Mouse (Mus musculus) liver, embryonic 11.5 days (tissue): ENCODE measurements around the gene Cnih1. TPM values are rescaled to one million over a fixed set of nuclear protein-coding genes. Genes with fewer than 3 reads are reported as not detected.
"Not testable (repeated sequence)": the region's sequence is repeated elsewhere in the genome, so short reads cannot be mapped to it uniquely, and the experiment has no call there.

Experiments used
- ATAC-seq: fragments of 200-750 bp; cut with Nextera tagmentation; replicated peaks from 2 replicates; pipeline ENCODE4 v1.8.0; 2017; ENCODE audit warnings: moderate number of reproducible peaks, mild to moderate bottlenecking, moderate TSS enrichment, moderate library complexity; ENCODE audit not compliant: low FRiP score
- DNase-seq: peaks from one replicate; pipeline ENCODE4 v3.0.0-alpha.2; 2017; ENCODE audit warnings: low spot score
- H3K27ac ChIP-seq: fragments of 300-500 bp; sonication (generic); 2 replicates; pipeline ENCODE4 v1.5.1; 2014; ENCODE audit warnings: mild to moderate bottlenecking, low read depth, low read length, control low read depth
- H3K27me3 ChIP-seq: fragments of 300-500 bp; sonication (generic); replicated peaks from 2 replicates; pipeline ENCODE4 v1.6.1; 2014; ENCODE audit warnings: low read length, mixed read lengths; ENCODE audit not compliant: control insufficient read depth, insufficient read depth
- H3K36me3 ChIP-seq: fragments of 300-500 bp; sonication (generic); 2 replicates; pipeline ENCODE4 v1.6.1; 2014; ENCODE audit warnings: mild to moderate bottlenecking, low read length, moderate library complexity, mixed read lengths; ENCODE audit not compliant: control insufficient read depth, insufficient read depth
- H3K4me1 ChIP-seq: fragments of 300-500 bp; sonication (generic); replicated peaks from 2 replicates; pipeline ENCODE4 v1.6.1; 2014; ENCODE audit warnings: low read length, mixed read lengths; ENCODE audit not compliant: control insufficient read depth, insufficient read depth
- H3K4me2 ChIP-seq: fragments of 300-500 bp; sonication (generic); 2 replicates; pipeline ENCODE4 v1.6.1; 2014; ENCODE audit warnings: mild to moderate bottlenecking, control low read depth, moderate library complexity
- H3K4me3 ChIP-seq: fragments of 300-500 bp; sonication (generic); 2 replicates; pipeline ENCODE4 v1.5.1; 2014; ENCODE audit warnings: low read depth, low read length, control low read depth
- H3K9ac ChIP-seq: fragments of 300-500 bp; sonication (generic); 2 replicates; pipeline ENCODE4 v1.6.1; 2014; ENCODE audit warnings: low read depth, low read length, control low read depth
- H3K9me3 ChIP-seq: fragments of 300-500 bp; sonication (generic); 2 replicates; pipeline ENCODE4 v1.6.1; 2016; ENCODE audit warnings: low read length, inconsistent platforms, mixed read lengths; ENCODE audit not compliant: control insufficient read depth
- WGBS: fragments of 180-500 bp; shearing (Covaris S2); extraction: QIAGEN DNeasy Blood & Tissue Kit; methylation state at CpG from one replicate; pipeline ENCODE4 v1.1.7; 2014; 5-methylcytosine and 5-hydroxymethylcytosine counted together
- polyA plus RNA-seq: library from polyadenylated mRNA; unstranded; fragments of >200 nt; fragmentation: Nextera tagmentation; extraction: Ambion mirVana; gene quantifications from 2 replicates; pipeline ENCODE4 v1.2.1, GENCODE M21; 2014

Cnih1 gene
- polyA plus RNA-seq, 1 experiment from 2014 or later, result 165 TPM

DNA sequence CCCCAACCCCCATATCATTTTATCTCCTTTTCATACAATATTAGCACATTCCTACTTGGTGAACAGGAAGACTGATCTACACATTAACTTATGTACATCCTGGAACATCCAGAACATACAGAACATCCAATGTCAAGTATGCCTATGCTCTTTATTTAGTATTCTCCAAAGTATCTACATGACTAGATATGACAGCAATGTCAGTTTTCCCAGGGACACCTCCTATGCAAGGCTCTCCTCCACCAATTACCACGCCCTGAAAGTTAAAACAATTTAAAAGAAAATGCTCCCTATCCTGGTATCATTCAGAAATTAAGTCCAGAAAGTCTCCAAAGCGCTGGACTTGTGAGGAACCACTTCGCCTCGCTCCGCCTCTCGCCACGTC lies 28.2 kb downstream of the Cnih1 start:
- Histone ChIP-seq H3K4me1 (peaks cover 4% of the 10 kb centered on the region; the same call in 1 of the 2 replicates), H3K9me3 (no peaks in the 10 kb centered on the region), H3K36me3 (peaks cover 4% of the 10 kb centered on the region; the same call in 1 of the 2 replicates), H3K9ac (0 out of 2 replicates have a peak overlapping the region, but pooled peaks have one; percentile 16), H3K4me2 (peak overlapping the region; percentile 82), H3K4me3 (peak overlapping the region; percentile 79), H3K27me3 (no peaks in the 10 kb centered on the region), H3K27ac (no peak overlapping the region)
- 2% methylated on average over 7 of the region's 7 CpGs for whole genome bisulfite sequencing
- DNase-seq (no peak), ATAC-seq (no peak)

DNA sequence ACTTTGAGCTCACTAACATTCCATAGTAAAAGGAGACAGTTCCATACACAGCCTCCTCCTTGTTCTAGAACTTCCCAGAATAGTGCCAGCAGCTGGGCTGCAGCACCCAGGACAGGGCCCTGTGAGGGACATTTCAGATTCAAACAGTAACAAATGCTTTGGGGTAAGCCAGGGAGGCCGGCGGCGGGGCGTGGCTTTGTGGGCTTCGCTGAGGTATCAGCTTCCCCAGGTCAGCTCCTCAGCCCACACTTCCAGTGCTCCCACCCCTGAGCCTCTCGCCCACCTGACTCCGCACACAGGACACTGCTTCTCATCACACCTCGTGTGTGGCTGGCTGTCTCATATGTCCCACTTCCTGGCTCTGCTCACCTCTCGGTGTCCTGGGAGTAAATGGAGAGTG lies 30.5 kb downstream of the Cnih1 start:
- H3K27me3 ChIP-seq, result no peaks in the 10 kb centered on the region
- H3K36me3 ChIP-seq, result no peaks in the 10 kb centered on the region
- no peak for ATAC-seq
- no peaks in the 10 kb centered on the region for H3K9me3 ChIP-seq
- 54% methylated on average over 9 of the region's 9 CpGs for WGBS
- H3K4me1 ChIP-seq, result peaks cover 4% of the 10 kb centered on the region; the same call in 1 of the 2 replicates
- no peak overlapping the region for H3K27ac ChIP-seq
- no peak for DNase-seq
- no peak overlapping the region for H3K9ac ChIP-seq
- H3K4me3 ChIP-seq, result no peak overlapping the region
- H3K4me2 ChIP-seq, result no peak overlapping the region

DNA sequence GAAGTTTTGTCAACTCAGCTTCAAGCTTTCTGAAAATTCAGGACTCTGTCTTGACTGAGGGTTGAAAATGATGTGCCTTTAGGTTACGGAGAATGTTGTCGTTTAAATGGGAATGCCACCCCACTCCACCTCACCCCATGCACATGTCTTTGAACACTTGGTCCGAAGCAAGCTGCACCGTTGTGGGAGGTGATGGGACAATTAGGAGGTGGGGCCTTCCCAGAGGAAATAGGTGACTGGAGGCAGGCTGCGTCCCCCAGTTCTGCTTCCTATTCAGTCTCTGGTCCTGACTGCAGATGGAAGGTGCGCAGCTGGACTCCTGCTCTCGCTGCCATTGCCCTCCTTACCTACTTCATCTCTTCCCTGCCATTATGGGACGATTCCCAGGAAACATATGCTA lies 32.4 kb downstream of the Cnih1 start:
- Histone ChIP-seq H3K4me3 (no peak overlapping the region), H3K4me2 (no peak overlapping the region), H3K9ac (no peak overlapping the region), H3K27ac (no peak overlapping the region), H3K4me1 (no peaks in the 10 kb centered on the region; the same call in 1 of the 2 replicates), H3K9me3 (no peaks in the 10 kb centered on the region), H3K27me3 (no peaks in the 10 kb centered on the region), H3K36me3 (no peaks in the 10 kb centered on the region)
- 91% methylated on average over 8 of the region's 8 CpGs for WGBS
- ATAC-seq (no peak), DNase-seq (no peak)

DNA sequence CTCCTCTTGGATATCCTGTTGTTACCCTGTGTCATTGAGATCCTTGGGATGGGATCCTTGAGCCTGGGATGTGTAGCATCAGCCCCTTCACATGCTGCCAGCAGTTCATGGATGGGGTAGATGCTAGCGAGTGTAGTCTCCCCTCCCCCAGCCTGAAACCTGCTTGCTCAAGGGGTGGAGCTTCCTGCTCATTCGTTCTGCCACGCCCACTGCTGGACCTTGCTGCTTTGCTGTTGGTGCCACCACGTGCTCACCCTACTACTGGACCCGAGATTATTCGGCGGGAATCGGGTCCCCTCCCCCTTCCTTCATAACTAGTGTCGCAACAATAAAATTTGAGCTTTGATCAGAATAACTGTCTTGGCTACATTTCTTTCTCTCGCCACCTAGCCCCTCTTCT lies 33.8 kb downstream of the Cnih1 start:
- not testable (repeated sequence) for H3K27me3 ChIP-seq, H3K4me2 ChIP-seq, H3K27ac ChIP-seq, ATAC-seq, H3K9me3 ChIP-seq, DNase-seq, H3K4me1 ChIP-seq, H3K4me3 ChIP-seq, H3K9ac ChIP-seq, H3K36me3 ChIP-seq
- 51% methylated on average over 8 of the region's 10 CpGs for WGBS

DNA sequence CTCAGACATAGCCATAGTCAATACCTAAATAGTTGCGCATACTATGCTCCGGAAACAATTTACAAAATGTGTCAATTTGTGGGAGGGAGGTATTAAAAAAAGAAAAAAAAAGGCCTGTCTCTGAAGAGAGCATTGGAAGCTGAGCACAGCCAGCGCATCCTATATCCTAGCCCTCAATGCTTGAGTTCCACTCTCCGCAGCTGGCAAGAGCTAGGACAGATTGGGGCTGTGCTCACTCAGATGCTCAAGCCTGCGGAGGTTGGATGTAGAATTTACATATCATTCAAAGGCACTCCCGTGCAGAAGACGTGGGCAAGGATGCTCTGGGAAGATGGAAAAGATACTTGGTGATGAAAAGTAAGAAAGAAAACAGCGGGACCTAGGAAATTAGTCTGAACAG lies 42.8 kb downstream of the Cnih1 start:
- ATAC-seq, result no peak
- Histone ChIP-seq H3K9ac (no peak overlapping the region), H3K27me3 (no peaks in the 10 kb centered on the region), H3K4me3 (no peak overlapping the region), H3K9me3 (no peaks in the 10 kb centered on the region), H3K27ac (no peak overlapping the region), H3K4me1 (no peaks in the 10 kb centered on the region), H3K4me2 (no peak overlapping the region), H3K36me3 (no peaks in the 10 kb centered on the region)
- WGBS, result 89% methylated on average over 8 of the region's 8 CpGs
- DNase-seq, result no peak

DNA sequence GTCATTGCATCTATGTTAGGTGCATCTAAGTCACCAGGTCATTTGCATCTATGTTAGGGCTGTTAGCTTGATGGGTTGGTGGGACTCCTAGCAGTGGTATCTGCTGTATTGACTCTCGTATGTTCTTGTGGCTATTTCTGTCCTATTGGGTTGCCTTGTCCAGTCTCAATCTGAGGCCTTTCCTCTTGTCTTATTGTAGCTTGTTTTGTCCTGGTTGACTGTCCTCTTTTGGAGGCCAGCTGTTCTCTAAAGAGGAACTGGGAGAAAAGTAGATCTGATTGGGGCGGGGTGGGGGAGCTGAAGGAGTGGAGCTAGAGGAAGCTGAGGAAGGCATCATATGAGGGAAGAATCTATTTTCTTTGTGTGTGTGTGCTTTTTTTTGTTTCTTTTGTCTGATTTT lies 45.5 kb downstream of the Cnih1 start:
- no peak overlapping the region for H3K9ac ChIP-seq
- no peaks in the 10 kb centered on the region for H3K9me3 ChIP-seq
- WGBS, result 80% methylated on average over 2 of the region's 2 CpGs
- ATAC-seq, result no peak
- no peak for DNase-seq
- H3K27me3 ChIP-seq, result no peaks in the 10 kb centered on the region
- H3K4me2 ChIP-seq, result no peak overlapping the region
- H3K4me3 ChIP-seq, result no peak overlapping the region
- H3K27ac ChIP-seq, result no peak overlapping the region
- H3K36me3 ChIP-seq, result no peaks in the 10 kb centered on the region
- H3K4me1 ChIP-seq, result no peaks in the 10 kb centered on the region

DNA sequence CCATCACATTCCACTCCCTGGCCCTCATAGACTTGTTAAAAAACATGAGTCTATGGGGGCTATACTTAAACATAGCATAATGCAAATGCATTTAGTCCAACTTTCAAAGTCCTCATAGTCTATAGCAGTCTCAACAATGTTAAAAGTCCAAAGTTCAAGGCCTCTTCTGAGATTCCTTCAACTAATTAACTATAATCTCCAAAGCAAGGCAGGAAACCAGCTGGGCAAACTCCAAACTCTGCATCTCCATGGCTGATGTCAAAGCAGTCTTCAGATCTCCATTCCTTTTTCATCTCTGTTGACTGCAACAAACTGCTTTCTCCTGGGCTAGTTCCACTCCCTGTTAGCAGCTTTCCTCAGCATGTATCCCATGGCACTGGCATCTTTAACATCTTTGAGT lies 50.9 kb downstream of the Cnih1 start:
- not testable (repeated sequence) for H3K4me2 ChIP-seq, H3K4me3 ChIP-seq, DNase-seq, H3K36me3 ChIP-seq, H3K4me1 ChIP-seq, H3K9ac ChIP-seq, H3K9me3 ChIP-seq, ATAC-seq, H3K27ac ChIP-seq, H3K27me3 ChIP-seq

DNA sequence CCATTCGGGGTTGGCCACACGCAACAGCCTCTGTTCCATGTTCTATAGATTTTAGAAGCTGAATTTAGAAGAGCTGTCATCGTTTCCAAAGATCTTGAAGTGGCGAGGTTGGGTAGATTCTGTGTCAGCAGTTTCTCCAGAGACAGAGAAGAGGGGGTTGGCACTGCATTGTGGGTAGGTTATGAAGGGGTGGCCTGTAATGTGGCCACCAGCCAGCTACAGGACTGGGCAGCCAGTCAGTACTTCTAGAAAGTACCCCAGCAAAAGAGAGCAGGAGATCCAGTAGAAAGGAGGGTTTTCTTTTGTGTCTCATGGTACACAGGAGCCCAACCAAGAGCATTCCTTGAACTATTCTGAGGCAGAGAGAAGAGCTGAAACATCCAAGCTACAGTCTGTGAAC lies 51.8 kb downstream of the Cnih1 start:
- Histone ChIP-seq H3K27me3 (no peaks in the 10 kb centered on the region), H3K4me1 (no peaks in the 10 kb centered on the region), H3K4me3 (no peak overlapping the region), H3K9me3 (no peaks in the 10 kb centered on the region), H3K27ac (no peak overlapping the region), H3K9ac (no peak overlapping the region), H3K4me2 (no peak overlapping the region), H3K36me3 (no peaks in the 10 kb centered on the region)
- ATAC-seq (no peak), DNase-seq (no peak)
- 77% methylated on average over 4 of the region's 4 CpGs for WGBS

DNA sequence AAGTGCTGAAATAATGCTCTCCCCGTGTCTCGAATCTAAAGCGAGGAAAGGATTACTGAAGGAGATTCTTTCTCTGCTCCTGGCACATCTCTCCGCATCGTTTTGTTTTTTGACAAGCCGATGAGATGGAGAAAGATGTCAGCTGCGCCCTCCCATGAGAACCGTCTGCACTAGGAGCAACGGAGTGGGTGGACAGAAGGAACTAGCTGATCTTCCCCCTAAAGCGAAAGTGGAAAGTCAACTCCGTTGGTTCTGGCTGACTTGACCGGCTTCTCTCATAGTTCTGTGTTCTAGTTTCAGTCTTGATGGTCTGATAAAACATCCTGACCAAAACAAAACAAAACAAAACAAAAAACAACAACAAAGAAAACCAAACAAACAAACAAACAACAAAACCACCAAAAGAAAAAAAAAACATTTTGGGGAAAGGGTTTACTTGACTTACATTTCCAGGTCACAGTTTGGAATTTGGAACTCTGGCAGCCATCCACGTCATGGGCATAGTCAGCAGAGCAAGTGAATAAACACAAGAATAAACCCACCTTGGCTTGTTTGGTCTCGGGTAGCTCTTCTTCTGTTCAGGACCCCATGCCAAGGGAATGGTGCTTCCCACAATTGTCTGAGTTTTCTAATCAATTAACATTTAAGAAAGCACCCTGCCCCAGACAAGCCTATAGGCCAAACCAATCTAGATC lies 53.3 kb downstream of the Cnih1 start:
- Histone ChIP-seq H3K4me1 (no peaks in the 10 kb centered on the region), H3K9me3 (no peaks in the 10 kb centered on the region), H3K9ac (no peak overlapping the region), H3K36me3 (no peaks in the 10 kb centered on the region), H3K4me3 (no peak overlapping the region), H3K27ac (no peak overlapping the region), H3K27me3 (no peaks in the 10 kb centered on the region), H3K4me2 (no peak overlapping the region)
- ATAC-seq (no peak), DNase-seq (no peak)
- 83% methylated on average over 14 of the region's 14 CpGs for WGBS
